In genomic region chr9:14634155-14634554, GRCm38 (mm10) we compare ENCODE assay signal across 13 mouse cellular contexts. TPM values are rescaled to one million over a fixed set of nuclear protein-coding genes. Genes with fewer than 3 reads are reported as not detected.
DNase-seq lines count a peak whose midpoint lies in the region; ATAC-seq lines count a peak whose summit lies in the region.
"Had no signal": no experiment of that assay in that cellular context is flagged by ENCODE, and none has a peak within 500 bp of the region (broad histone marks: within the 10 kb centered on the region; RNA-seq: fewer than 3 reads in every experiment).

No protein-coding gene starts in this region.

- H3K9ac ChIP-seq in embryonic facial prominence, embryonic 12.5 days: no peak overlapping the region
- no peak overlapping the region for H3K9ac ChIP-seq in hindbrain, embryonic 11.5 days (ENCODE audit: low read depth, low read length)
- H3K9ac ChIP-seq in neural tube, embryonic 13.5 days: 0 out of 2 replicates have a peak overlapping the region, but pooled peaks have one; percentile 12
- H3K9ac ChIP-seq: limb, embryonic 13.5 days; stomach, embryonic 15.5 days had no signal

- ATAC-seq in embryonic facial prominence, embryonic 12.5 days (ENCODE audit: insufficient number of reproducible peaks, insufficient read depth, low FRiP score, low TSS enrichment): peak; percentile 13; the same call in 1 of the 2 replicates
- peak; percentile 66 for ATAC-seq in hindbrain, embryonic 11.5 days (ENCODE audit: low FRiP score)
- ATAC-seq in neural tube, embryonic 13.5 days (ENCODE audit: low read depth): peak; percentile 93
- ATAC-seq: Patski had no signal

- no peaks in the 10 kb centered on the region for H3K27me3 ChIP-seq in embryonic facial prominence, embryonic 12.5 days
- peaks cover 2% of the 10 kb centered on the region; the same call in 1 of the 2 replicates for H3K27me3 ChIP-seq in hindbrain, embryonic 11.5 days (ENCODE audit: control insufficient read depth, insufficient read depth, low read length)
- H3K27me3 ChIP-seq in neural tube, embryonic 13.5 days: peaks cover 14% of the 10 kb centered on the region
- H3K27me3 ChIP-seq: Patski had no signal

- no peaks in the 10 kb centered on the region for H3K36me3 ChIP-seq in embryonic facial prominence, embryonic 12.5 days
- H3K36me3 ChIP-seq in hindbrain, embryonic 11.5 days (ENCODE audit: control insufficient read depth, insufficient read depth, low read length): no peaks in the 10 kb centered on the region
- no peaks in the 10 kb centered on the region for H3K36me3 ChIP-seq in neural tube, embryonic 13.5 days
- H3K36me3 ChIP-seq: limb, embryonic 13.5 days; stomach, embryonic 15.5 days had no signal

- no peak overlapping the region for H3K4me3 ChIP-seq in embryonic facial prominence, embryonic 12.5 days
- no peak overlapping the region for H3K4me3 ChIP-seq in hindbrain, embryonic 11.5 days (ENCODE audit: low read depth, low read length)
- H3K4me3 ChIP-seq in neural tube, embryonic 13.5 days: no peak overlapping the region
- H3K4me3 ChIP-seq: limb, embryonic 13.5 days; stomach, embryonic 15.5 days had no signal

- 0 out of 2 replicates have a peak overlapping the region, but pooled peaks have one; percentile 17 for H3K4me2 ChIP-seq in embryonic facial prominence, embryonic 12.5 days (replicated peaks)
- no peak overlapping the region; the same call in 1 of the 2 replicates for H3K4me2 ChIP-seq in hindbrain, embryonic 11.5 days (replicated peaks; ENCODE audit: low read depth, low read length)
- peak overlapping the region; percentile 44 for H3K4me2 ChIP-seq in neural tube, embryonic 13.5 days
- H3K4me2 ChIP-seq: limb, embryonic 13.5 days; stomach, embryonic 15.5 days had no signal

- H3K9me3 ChIP-seq in embryonic facial prominence, embryonic 12.5 days: no peaks in the 10 kb centered on the region
- no peaks in the 10 kb centered on the region for H3K9me3 ChIP-seq in hindbrain, embryonic 11.5 days (ENCODE audit: control insufficient read depth, low read length)
- H3K9me3 ChIP-seq in neural tube, embryonic 13.5 days: no peaks in the 10 kb centered on the region
- H3K9me3 ChIP-seq: limb, embryonic 13.5 days; stomach, embryonic 15.5 days had no signal

- no peak overlapping the region for H3K27ac ChIP-seq in embryonic facial prominence, embryonic 12.5 days
- no peak overlapping the region for H3K27ac ChIP-seq in hindbrain, embryonic 11.5 days (ENCODE audit: low read depth, low read length)
- no peak overlapping the region for H3K27ac ChIP-seq in neural tube, embryonic 13.5 days (replicated peaks)
- H3K27ac ChIP-seq: limb, embryonic 13.5 days; stomach, embryonic 15.5 days had no signal

- peak; percentile 11 to 50 for DNase-seq in layer of hippocampus, adult 18-20 months (ENCODE audit: low spot score in 2 of 2)
- no peak for DNase-seq in layer of hippocampus, adult 11-12 months (ENCODE audit: low spot score)
- peak; percentile 51 for DNase-seq in hindbrain, embryonic 11.5 days (ENCODE audit: low spot score)
- no peak for DNase-seq in Muller cell, postnatal 12 days (ENCODE audit: inconsistent ontology term)
- DNase-seq in lung, postnatal 36 days: no peak
- DNase-seq in adrenal gland, postnatal 4 days (ENCODE audit: low spot score in 2 of 2): no peak
- DNase-seq: cerebellum, adult 9-11 months; heart, adult 11 months had no signal

- H3K4me1 ChIP-seq in embryonic facial prominence, embryonic 12.5 days: peaks cover 14% of the 10 kb centered on the region
- H3K4me1 ChIP-seq in hindbrain, embryonic 11.5 days (replicated peaks; ENCODE audit: control insufficient read depth, insufficient read depth, low read length): peaks cover 5% of the 10 kb centered on the region
- peaks cover 23% of the 10 kb centered on the region for H3K4me1 ChIP-seq in neural tube, embryonic 13.5 days (replicated peaks)

- 16% methylated on average over 15 of the region's 15 CpGs for WGBS in embryonic facial prominence, embryonic 12.5 days
- WGBS in hindbrain, embryonic 11.5 days: 17% methylated on average over 15 of the region's 15 CpGs
- 13% methylated on average over 15 of the region's 15 CpGs for WGBS in neural tube, embryonic 13.5 days

RNA-seq across cellular contexts. Expression of gene Amotl1, which starts 10.7 kb away (rescaled TPM):
- total RNA-seq in layer of hippocampus, adult 18-20 months (2021): 10 to 100 TPM; 13.9 to 15.0 TPM
- 33.7 and 35.1 TPM in 2 replicates for polyA plus RNA-seq in embryonic facial prominence, embryonic 12.5 days (2016; fragmentation: Nextera tagmentation; extraction: Ambion mirVana)
- polyA plus RNA-seq in hindbrain, embryonic 11.5 days (2014; fragmentation: Nextera tagmentation; extraction: Ambion mirVana): 15.7 and 17.9 TPM in 2 replicates
- polyA plus RNA-seq in neural tube, embryonic 13.5 days (2015; fragmentation: Nextera tagmentation; extraction: Ambion mirVana): 8.0 and 9.3 TPM in 2 replicates
- 10 to 100 TPM; 61.9 to 68.5 TPM for total RNA-seq in adrenal gland, postnatal 4 days (2021)

Comparison
In these comparisons a context has a peak if more than half of its experiments do, and no peak if none do; other contexts are left out.
1. DNase-seq: peak in layer of hippocampus, adult 18-20 months (2 of 2) and hindbrain, embryonic 11.5 days (single experiment); none in layer of hippocampus, adult 11-12 months (single experiment), Muller cell, postnatal 12 days (single experiment), lung, postnatal 36 days (single experiment) and adrenal gland, postnatal 4 days (0 of 2).
2. ATAC-seq: peak in every context shown above with its lines; median percentile 93 in neural tube, embryonic 13.5 days; 66 in hindbrain, embryonic 11.5 days; 13 in embryonic facial prominence, embryonic 12.5 days.